Mouse (Mus musculus) E14TG2a.4 (cell line): ENCODE measurements at regions not wholly inside any gene's neighbourhood (a gene's known extent, or its start where the extent isn't known, plus 50 kb on each side); places are given as distances from the start of the nearest gene placed in this dataset.
"Not testable (repeated sequence)": the region's sequence is repeated elsewhere in the genome, so short reads cannot be mapped to it uniquely, and the experiment has no call there.

Experiments used
- H3K27me3 ChIP-seq: 2 replicates; pipeline ENCODE4 v1.6.1; 2014; ENCODE audit warnings: low read length, control low read depth; ENCODE audit not compliant: insufficient read depth
- H3K36me3 ChIP-seq: 2 replicates; pipeline ENCODE4 v1.6.1; 2014; ENCODE audit warnings: low read length, control low read depth; ENCODE audit not compliant: insufficient read depth
- H3K4me1 ChIP-seq: replicated peaks from 2 replicates; pipeline ENCODE4 v1.6.1; 2014; ENCODE audit warnings: low read depth, low read length, control low read depth
- H3K4me3 ChIP-seq: replicated peaks from 2 replicates; pipeline ENCODE4 v1.5.1; 2014; ENCODE audit warnings: mild to moderate bottlenecking, low read length
- H3K9me3 ChIP-seq: 2 replicates; pipeline ENCODE4 v1.6.1; 2014; ENCODE audit warnings: low read length, control low read depth
- CTCF ChIP-seq: conservative IDR thresholded peaks from 2 replicates; pipeline ENCODE4 v1.5.1; 2014; ENCODE audit warnings: low read length
- NANOG ChIP-seq: IDR thresholded peaks from 2 replicates; pipeline ENCODE4 v1.6.1; 2014; ENCODE audit warnings: borderline replicate concordance, low read length, mixed read lengths
- POU5F1 ChIP-seq: IDR thresholded peaks from 2 replicates; pipeline ENCODE4 v1.6.1; 2014; ENCODE audit warnings: low read length, borderline replicate concordance

DNA sequence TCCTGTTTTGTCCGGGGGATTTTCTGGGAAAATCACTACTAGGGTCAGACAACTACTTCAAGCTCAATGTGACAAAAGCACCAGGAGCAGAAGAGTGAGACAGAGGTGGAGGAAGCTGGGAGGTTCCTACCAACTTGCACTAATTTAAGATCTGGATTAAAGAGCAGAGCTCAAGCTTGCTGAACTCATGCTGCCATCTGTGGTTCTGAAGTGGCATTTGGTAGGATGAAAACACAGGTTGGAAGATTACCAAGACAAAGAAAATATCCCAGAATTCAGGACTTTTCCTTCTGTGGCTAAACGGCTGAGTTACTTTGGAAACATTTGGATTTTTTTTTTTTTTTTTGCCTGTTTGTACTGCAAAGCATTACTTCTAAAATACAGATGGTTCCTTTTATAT is 190.9 kb downstream of the Plppr4 start:
- H3K4me1 ChIP-seq = no peaks in the 10 kb centered on the region
- no peak overlapping the region for H3K4me3 ChIP-seq
- H3K36me3 ChIP-seq = no peaks in the 10 kb centered on the region
- H3K27me3 ChIP-seq = no peaks in the 10 kb centered on the region
- TF ChIP-seq CTCF (no peak), POU5F1 (no peak), NANOG (no peak)
- no peaks in the 10 kb centered on the region for H3K9me3 ChIP-seq

DNA sequence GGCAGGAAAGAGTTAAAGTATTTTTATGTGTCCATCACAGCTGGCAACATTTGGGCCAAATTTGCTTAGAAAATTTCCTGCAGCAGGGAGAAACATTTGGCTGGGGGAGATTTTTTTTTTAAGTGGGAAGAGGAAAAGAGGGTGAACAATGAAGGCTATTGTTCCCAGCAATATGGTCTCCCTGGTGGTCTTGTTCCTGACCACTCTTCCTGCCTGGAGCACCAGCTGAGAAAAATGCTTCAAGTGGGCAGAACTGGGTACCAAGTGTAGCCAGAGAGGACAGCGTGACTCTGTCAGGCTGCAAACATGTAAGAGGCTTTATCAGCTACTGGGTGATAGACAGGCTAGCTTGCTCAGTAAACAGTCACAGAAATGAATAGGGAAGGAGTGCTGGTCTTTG is 194.3 kb upstream of the Palmd start:
- Histone ChIP-seq H3K27me3 (no peaks in the 10 kb centered on the region), H3K9me3 (no peaks in the 10 kb centered on the region), H3K4me3 (no peak overlapping the region), H3K4me1 (no peaks in the 10 kb centered on the region), H3K36me3 (no peaks in the 10 kb centered on the region)
- TF ChIP-seq POU5F1 = no peak
- no peak for TF ChIP-seq NANOG
- TF ChIP-seq CTCF = no peak

DNA sequence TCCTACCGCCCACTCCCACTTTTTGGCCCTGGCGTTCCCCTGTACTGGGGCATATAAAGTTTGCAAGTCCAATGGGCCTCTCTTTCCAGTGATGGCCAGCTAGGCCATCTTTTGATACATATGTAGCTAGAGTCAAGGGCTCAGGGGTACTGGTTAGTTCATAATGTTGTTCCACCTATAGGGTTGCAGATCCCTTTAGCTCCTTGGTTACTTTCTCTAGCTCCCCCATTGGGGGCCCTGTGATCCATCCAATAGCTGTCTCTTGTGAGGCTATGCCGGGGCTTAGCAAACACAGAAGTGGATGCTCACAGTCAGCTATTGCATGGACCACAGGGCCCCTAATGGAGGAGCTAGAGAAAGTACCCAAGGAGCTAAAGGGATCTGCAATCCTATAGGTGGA is 191.9 kb upstream of the Palmd start:
- H3K4me3 ChIP-seq, H3K4me1 ChIP-seq, H3K36me3 ChIP-seq, H3K27me3 ChIP-seq, H3K9me3 ChIP-seq: not testable (repeated sequence)

DNA sequence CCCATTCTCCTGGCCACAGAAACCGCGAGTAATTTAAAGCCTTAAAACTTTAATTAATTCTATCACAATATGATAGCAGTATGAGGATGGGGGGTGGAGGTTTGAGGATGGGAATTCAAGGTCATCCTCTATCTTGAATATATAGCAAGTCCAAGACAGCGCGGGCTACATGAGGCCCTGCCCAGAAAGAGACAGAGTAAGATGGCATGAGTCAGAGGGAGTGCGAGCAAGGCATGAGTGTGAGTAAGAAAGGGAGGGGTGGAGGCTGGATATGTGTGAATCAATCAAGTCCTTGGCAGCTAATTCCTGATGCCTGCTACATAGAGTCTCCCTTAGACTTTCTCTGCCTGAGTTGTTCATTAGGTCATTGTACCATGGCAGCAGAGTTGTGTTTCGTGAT is 186.5 kb upstream of the Palmd start:
- TF ChIP-seq POU5F1 (no peak), NANOG (no peak), CTCF (no peak)
- no peaks in the 10 kb centered on the region for H3K36me3 ChIP-seq
- no peak overlapping the region for H3K4me3 ChIP-seq

DNA sequence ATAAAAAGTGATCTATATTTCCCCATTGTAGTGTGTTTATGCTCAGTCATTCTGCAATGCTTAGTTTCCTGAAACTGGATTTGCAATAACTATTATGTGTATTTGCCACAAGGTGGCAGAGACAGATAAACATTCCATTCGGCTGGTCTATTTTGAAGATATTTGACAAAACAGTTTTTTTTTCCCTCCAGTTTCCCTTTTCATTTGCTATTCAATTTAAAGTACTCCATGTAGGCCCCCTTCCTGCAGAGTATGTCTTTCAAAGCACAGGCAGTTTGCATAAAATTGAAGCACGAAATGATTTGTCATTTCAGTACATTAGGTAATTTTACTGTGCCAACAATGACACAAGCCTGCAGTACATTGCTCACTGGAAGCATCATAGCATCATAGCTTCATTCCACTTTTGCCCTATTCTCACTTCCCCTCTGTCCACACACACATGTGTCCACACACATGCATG is 184.3 kb upstream of the Palmd start:
- Histone ChIP-seq H3K27me3 (no peaks in the 10 kb centered on the region), H3K36me3 (no peaks in the 10 kb centered on the region), H3K9me3 (peaks cover 6% of the 10 kb centered on the region; the same call in 1 of the 2 replicates), H3K4me3 (no peak overlapping the region), H3K4me1 (no peaks in the 10 kb centered on the region)
- TF ChIP-seq POU5F1 (no peak), NANOG (no peak), CTCF (no peak)

More for the DNA sequence above, 186.5 kb upstream of the Palmd start:
- Histone ChIP-seq H3K9me3 (no peaks in the 10 kb centered on the region), H3K4me1 (no peaks in the 10 kb centered on the region), H3K27me3 (no peaks in the 10 kb centered on the region)

DNA sequence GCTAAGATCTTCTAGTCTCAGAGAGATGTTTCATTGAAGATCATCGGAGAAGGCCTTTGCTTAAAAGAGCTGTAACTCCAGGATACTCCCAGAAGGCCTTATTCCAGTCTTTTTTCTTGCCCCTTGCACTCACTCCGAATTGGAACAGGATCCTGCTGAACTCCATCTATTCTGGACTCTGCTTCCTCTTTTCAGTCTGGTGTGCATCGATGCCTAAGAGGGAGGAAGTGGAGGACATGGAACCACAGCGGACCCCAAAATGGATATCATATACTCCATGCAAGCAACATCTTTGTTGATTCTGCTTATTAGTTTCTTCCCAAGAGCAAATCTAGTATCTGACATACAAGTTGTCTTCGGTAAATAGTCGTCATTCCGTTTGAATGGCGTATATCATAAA is 183.6 kb upstream of the Palmd start:
- H3K4me3 ChIP-seq = no peak overlapping the region
- no peak for TF ChIP-seq POU5F1
- no peak for TF ChIP-seq CTCF
- TF ChIP-seq NANOG = no peak
- H3K4me1 ChIP-seq = no peaks in the 10 kb centered on the region
- no peaks in the 10 kb centered on the region for H3K27me3 ChIP-seq
- peaks cover 6% of the 10 kb centered on the region; the same call in 1 of the 2 replicates for H3K9me3 ChIP-seq
- no peaks in the 10 kb centered on the region for H3K36me3 ChIP-seq

DNA sequence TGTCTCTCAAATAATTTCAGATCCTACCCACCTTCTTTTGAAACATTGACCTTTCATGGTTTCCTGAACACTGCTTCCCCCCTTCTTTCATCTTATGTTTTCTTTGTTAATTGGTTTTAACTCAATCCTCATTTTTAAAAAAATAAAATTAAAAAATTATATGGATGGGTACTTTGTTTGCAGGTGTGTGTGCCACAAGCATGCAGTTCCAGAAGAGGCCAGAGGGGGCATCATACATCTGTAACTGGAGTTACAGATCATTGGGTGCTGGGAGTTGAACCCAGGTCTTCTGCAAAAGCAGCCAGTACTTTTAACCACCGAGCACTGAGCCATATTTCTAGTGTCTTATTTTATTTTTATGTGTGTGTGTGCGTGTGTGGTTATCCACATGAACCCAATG is 178.6 kb upstream of the Palmd start:
- peaks cover 6% of the 10 kb centered on the region; the same call in 1 of the 2 replicates for H3K9me3 ChIP-seq
- H3K4me1 ChIP-seq = no peaks in the 10 kb centered on the region
- H3K4me3 ChIP-seq = no peak overlapping the region
- no peaks in the 10 kb centered on the region for H3K27me3 ChIP-seq
- no peaks in the 10 kb centered on the region for H3K36me3 ChIP-seq
- TF ChIP-seq POU5F1 (no peak), NANOG (no peak), CTCF (peak; percentile 63)

DNA sequence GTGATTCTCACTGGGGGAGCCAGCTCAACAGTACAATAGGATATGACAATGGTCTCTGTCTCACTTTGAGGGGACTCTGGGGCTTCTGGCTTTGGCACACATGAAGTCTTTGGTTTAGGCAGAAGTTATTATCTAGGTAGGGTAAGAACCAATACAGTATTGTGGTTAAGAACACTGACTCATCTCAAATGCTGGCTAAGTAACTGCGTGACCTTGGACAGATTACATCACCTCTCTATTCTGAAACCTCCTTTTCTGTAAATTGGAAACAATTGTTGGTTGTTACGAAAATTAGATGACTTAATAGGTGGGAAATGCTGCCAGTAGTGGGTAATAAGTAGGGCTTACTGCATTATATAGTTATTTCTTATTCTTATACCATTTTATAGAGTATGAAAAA is 171.0 kb upstream of the Palmd start:
- Histone ChIP-seq H3K27me3 (no peaks in the 10 kb centered on the region), H3K9me3 (no peaks in the 10 kb centered on the region), H3K36me3 (no peaks in the 10 kb centered on the region), H3K4me1 (no peaks in the 10 kb centered on the region), H3K4me3 (no peak overlapping the region)
- TF ChIP-seq NANOG = no peak

DNA sequence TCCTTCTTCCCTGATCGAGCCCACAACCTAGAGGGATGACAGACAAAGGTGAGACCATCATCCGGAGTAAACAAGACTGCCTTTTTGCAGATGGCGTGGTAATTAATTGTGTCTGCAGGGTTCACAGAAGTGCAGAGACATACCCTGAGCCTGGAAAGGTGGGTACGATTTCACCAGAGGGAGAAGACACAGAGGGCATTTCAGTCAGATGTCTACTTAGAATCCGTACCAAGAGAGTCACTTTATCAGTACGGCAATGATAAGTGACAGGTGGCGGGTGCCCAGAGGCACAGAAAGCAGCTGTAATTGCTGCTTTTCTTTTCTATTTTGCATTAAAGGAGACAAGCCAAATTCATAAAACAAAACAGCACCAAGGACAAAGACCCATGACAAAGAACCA is 169.9 kb upstream of the Palmd start:
- TF ChIP-seq CTCF = no peak
- TF ChIP-seq POU5F1 = no peak
- TF ChIP-seq NANOG = no peak
- no peak overlapping the region for H3K4me3 ChIP-seq

More for the DNA sequence above, 169.9 kb upstream of the Palmd start:
- Histone ChIP-seq H3K36me3 (no peaks in the 10 kb centered on the region), H3K4me1 (no peaks in the 10 kb centered on the region), H3K27me3 (no peaks in the 10 kb centered on the region), H3K9me3 (no peaks in the 10 kb centered on the region)
